Mouse (Mus musculus) intestine, embryonic 14.5 days (tissue): Measurements from ENCODE around the gene Ednra. TPM values are rescaled to one million over a fixed set of nuclear protein-coding genes. Genes with fewer than 3 reads are reported as not detected.
A peak's percentile ranks its signal among the peaks of the same experiment; 100 is the strongest.

Source experiments
- ATAC-seq: fragments of 200-750 bp; cut with Nextera tagmentation; replicated peaks from 2 replicates; pipeline ENCODE4 v1.8.0; 2017; ENCODE audit warnings: low read depth, moderate number of reproducible peaks, moderate TSS enrichment, moderate library complexity; ENCODE audit not compliant: low FRiP score, low TSS enrichment
- DNase-seq: peaks from one replicate; pipeline ENCODE4 v3.0.0-alpha.2; 2018; ENCODE audit warnings: low spot score
- H3K27ac ChIP-seq: fragments of 300-500 bp; sonication (generic); 2 replicates; pipeline ENCODE4 v1.5.1; 2014; ENCODE audit warnings: low read depth, mild to moderate bottlenecking, control low read depth
- H3K27me3 ChIP-seq: fragments of 300-500 bp; sonication (generic); replicated peaks from 2 replicates; pipeline ENCODE4 v1.6.1; 2014; ENCODE audit warnings: low read length, control low read depth; ENCODE audit not compliant: control insufficient read depth, insufficient read depth
- H3K36me3 ChIP-seq: fragments of 300-500 bp; sonication (generic); 2 replicates; pipeline ENCODE4 v1.6.1; 2014; ENCODE audit warnings: low read length, control low read depth; ENCODE audit not compliant: control insufficient read depth, insufficient read depth
- H3K4me1 ChIP-seq: fragments of 300-500 bp; sonication (generic); replicated peaks from 2 replicates; pipeline ENCODE4 v1.6.1; 2014; ENCODE audit warnings: low read length, control low read depth, mixed read lengths; ENCODE audit not compliant: control insufficient read depth, insufficient read depth
- H3K4me2 ChIP-seq: fragments of 300-500 bp; sonication (generic); 2 replicates; pipeline ENCODE4 v1.6.1; 2014; ENCODE audit warnings: low read length
- H3K4me3 ChIP-seq: fragments of 300-500 bp; sonication (generic); 2 replicates; pipeline ENCODE4 v1.5.1; 2014; ENCODE audit warnings: low read depth, low read length, control low read depth, mixed read lengths
- H3K9ac ChIP-seq: fragments of 300-500 bp; sonication (generic); 2 replicates; pipeline ENCODE4 v1.6.1; 2014; ENCODE audit warnings: mild to moderate bottlenecking, low read length
- H3K9me3 ChIP-seq: fragments of 300-500 bp; sonication (generic); 2 replicates; pipeline ENCODE4 v1.6.1; 2016; ENCODE audit warnings: low read length, control low read depth; ENCODE audit not compliant: control insufficient read depth
- WGBS: fragments of 180-500 bp; shearing (Covaris S2); extraction: QIAGEN DNeasy Blood & Tissue Kit; methylation state at CpG from one replicate; pipeline ENCODE4 v1.1.7; 2014; 5-methylcytosine and 5-hydroxymethylcytosine counted together
- polyA plus RNA-seq: library from polyadenylated mRNA; unstranded; fragments of >200 nt; fragmentation: Nextera tagmentation; extraction: Ambion mirVana; gene quantifications from 2 replicates; pipeline ENCODE4 v1.2.1, GENCODE M21; 2014

Ednra gene
- polyA plus RNA-seq, 1 experiment from 2014 or later, result 24.5 TPM

- WGBS, result 53% methylated on average over 1 of the region's 1 CpGs
- Histone ChIP-seq H3K4me3 (no peak overlapping the region), H3K9ac (no peak overlapping the region), H3K36me3 (no peaks in the 10 kb centered on the region), H3K27ac (no peak overlapping the region), H3K27me3 (no peaks in the 10 kb centered on the region), H3K4me2 (no peak overlapping the region), H3K4me1 (no peaks in the 10 kb centered on the region), H3K9me3 (no peaks in the 10 kb centered on the region)
- ATAC-seq, result no peak
- peak; percentile 49 for DNase-seq
Measured at GRCm38 (mm10) chr8:77650646-77651190, 73.5 kb downstream of the Ednra start.

- Histone ChIP-seq H3K27ac (no peak overlapping the region), H3K4me2 (no peak overlapping the region), H3K4me1 (no peaks in the 10 kb centered on the region), H3K36me3 (no peaks in the 10 kb centered on the region), H3K27me3 (no peaks in the 10 kb centered on the region), H3K9me3 (no peaks in the 10 kb centered on the region), H3K4me3 (no peak overlapping the region), H3K9ac (no peak overlapping the region)
- no peak for ATAC-seq
- DNase-seq, result no peak
- 58% methylated on average over 5 of the region's 5 CpGs for WGBS
Measured at GRCm38 (mm10) chr8:77640093-77640839, 84.0 kb downstream of the Ednra start.

GRCm38 (mm10) chr8:77637593-77637992 lies 86.7 kb downstream of the Ednra start:
- ATAC-seq, result no peak
- WGBS, result 90% methylated on average over 3 of the region's 3 CpGs
- H3K4me2 ChIP-seq, result no peak overlapping the region

GRCm38 (mm10) chr8:77634035-77634434 lies 90.2 kb downstream of the Ednra start:
- Histone ChIP-seq H3K36me3 (no peaks in the 10 kb centered on the region), H3K9me3 (no peaks in the 10 kb centered on the region), H3K27ac (no peak overlapping the region), H3K4me3 (no peak overlapping the region), H3K27me3 (no peaks in the 10 kb centered on the region), H3K4me1 (peaks cover 6% of the 10 kb centered on the region; the same call in 1 of the 2 replicates), H3K9ac (no peak overlapping the region), H3K4me2 (no peak overlapping the region)
- 68% methylated on average over 5 of the region's 5 CpGs for WGBS
- ATAC-seq (no peak), DNase-seq (no peak)

More at GRCm38 (mm10) chr8:77637593-77637992, 86.7 kb downstream of the Ednra start:
- Histone ChIP-seq H3K27me3 (no peaks in the 10 kb centered on the region), H3K36me3 (no peaks in the 10 kb centered on the region), H3K27ac (no peak overlapping the region), H3K9ac (no peak overlapping the region), H3K9me3 (no peaks in the 10 kb centered on the region), H3K4me1 (0 out of 2 replicates have a peak, but pooled peaks cover 2% of the 10 kb centered on the region), H3K4me3 (no peak overlapping the region)
- DNase-seq, result peak; percentile 29

GRCm38 (mm10) chr8:77633211-77633610 lies 91.1 kb downstream of the Ednra start:
- DNase-seq, result no peak
- Histone ChIP-seq H3K27ac (no peak overlapping the region), H3K4me1 (peaks cover 6% of the 10 kb centered on the region; the same call in 1 of the 2 replicates), H3K9me3 (no peaks in the 10 kb centered on the region), H3K36me3 (no peaks in the 10 kb centered on the region), H3K27me3 (no peaks in the 10 kb centered on the region), H3K4me2 (no peak overlapping the region), H3K9ac (no peak overlapping the region), H3K4me3 (no peak overlapping the region)
- ATAC-seq, result no peak
- 59% methylated on average over 2 of the region's 2 CpGs for WGBS

GRCm38 (mm10) chr8:77630691-77631090 lies 93.6 kb downstream of the Ednra start:
- H3K27ac ChIP-seq, result no peak overlapping the region
- H3K27me3 ChIP-seq, result no peaks in the 10 kb centered on the region
- no peak overlapping the region for H3K4me2 ChIP-seq
- WGBS, result 36% methylated on average over 3 of the region's 3 CpGs
- no peak overlapping the region for H3K4me3 ChIP-seq
- H3K36me3 ChIP-seq, result no peaks in the 10 kb centered on the region
- H3K9me3 ChIP-seq, result no peaks in the 10 kb centered on the region
- ATAC-seq (no peak), DNase-seq (no peak)
- H3K4me1 ChIP-seq, result peaks cover 6% of the 10 kb centered on the region; the same call in 1 of the 2 replicates
- no peak overlapping the region for H3K9ac ChIP-seq

- DNase-seq, result peak; percentile 94
- no peaks in the 10 kb centered on the region for H3K27me3 ChIP-seq
- H3K36me3 ChIP-seq, result no peaks in the 10 kb centered on the region
- H3K4me1 ChIP-seq, result peaks cover 6% of the 10 kb centered on the region; the same call in 1 of the 2 replicates
- ATAC-seq, result peak; percentile 85; the same call in 1 of the 2 replicates
- no peak overlapping the region for H3K27ac ChIP-seq
- H3K9ac ChIP-seq, result no peak overlapping the region
- WGBS, result 18% methylated on average over 15 of the region's 15 CpGs
- no peaks in the 10 kb centered on the region for H3K9me3 ChIP-seq
- H3K4me2 ChIP-seq, result no peak overlapping the region
- no peak overlapping the region for H3K4me3 ChIP-seq
Measured at GRCm38 (mm10) chr8:77629858-77630537, 94.3 kb downstream of the Ednra start.

GRCm38 (mm10) chr8:77623677-77624209 lies 100.5 kb downstream of the Ednra start:
- Histone ChIP-seq H3K27ac (no peak overlapping the region), H3K9ac (no peak overlapping the region), H3K27me3 (no peaks in the 10 kb centered on the region), H3K4me2 (no peak overlapping the region), H3K4me3 (no peak overlapping the region), H3K4me1 (no peaks in the 10 kb centered on the region), H3K36me3 (no peaks in the 10 kb centered on the region), H3K9me3 (no peaks in the 10 kb centered on the region)
- ATAC-seq (no peak), DNase-seq (no peak)
- WGBS, result 82% methylated on average over 7 of the region's 7 CpGs
